Mouse (Mus musculus): ENCODE measurements around the gene Ctrb1. TPM values are rescaled to one million over a fixed set of nuclear protein-coding genes. Genes with fewer than 3 reads are reported as not detected.
"Not testable (repeated sequence)": the region's sequence is repeated elsewhere in the genome, so short reads cannot be mapped to it uniquely, and the experiment has no call there.

Ctrb1 gene
- polyA plus RNA-seq, 1 experiment = 0.17 TPM

DNA sequence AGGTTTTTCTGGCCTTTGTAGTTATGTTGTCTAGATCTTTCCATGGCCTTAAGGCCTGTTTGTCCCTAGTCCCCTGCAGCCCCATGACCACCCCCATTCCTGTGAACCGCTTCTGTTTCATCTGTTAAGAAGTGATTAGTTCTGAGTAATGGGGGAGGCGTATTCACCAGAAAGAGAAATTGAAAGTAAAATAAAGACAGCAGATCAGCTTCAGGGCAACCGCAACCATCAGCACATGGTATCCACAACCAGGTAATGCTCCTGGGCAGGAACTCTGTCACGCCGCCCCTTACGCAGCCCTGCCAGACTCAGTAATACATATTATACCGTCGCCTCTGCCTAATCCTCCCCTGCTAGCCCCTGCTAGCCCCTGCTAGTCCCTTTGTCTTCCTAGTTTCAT lies 45.1 kb downstream of the Ctrb1 start:
- H3K36me3 ChIP-seq (ENCODE audit: control insufficient read depth, insufficient read depth, low read length) = no peaks in the 10 kb centered on the region
- DNase-seq = no peak
- no peak overlapping the region for H3K4me3 ChIP-seq (ENCODE audit: insufficient read depth, low read depth, low read length)
- no peaks in the 10 kb centered on the region for H3K27me3 ChIP-seq (replicated peaks; ENCODE audit: control insufficient read depth, insufficient read depth, low read length)
- H3K27ac ChIP-seq (ENCODE audit: insufficient read depth, low read depth, low read length) = no peak overlapping the region
- H3K4me1 ChIP-seq (ENCODE audit: control insufficient read depth, insufficient read depth, low read length) = peaks cover 6% of the 10 kb centered on the region; the same call in 1 of the 2 replicates
- TF ChIP-seq POLR2A (IDR thresholded peaks at IDR 0.05; ENCODE audit: low read depth, low read length) = no peak
- TF ChIP-seq CTCF (conservative IDR thresholded peaks at IDR 0.05; ENCODE audit: insufficient read depth, insufficient read length, low read depth, low read length) = no peak
- 94% methylated on average over 8 of the region's 8 CpGs for WGBS

DNA sequence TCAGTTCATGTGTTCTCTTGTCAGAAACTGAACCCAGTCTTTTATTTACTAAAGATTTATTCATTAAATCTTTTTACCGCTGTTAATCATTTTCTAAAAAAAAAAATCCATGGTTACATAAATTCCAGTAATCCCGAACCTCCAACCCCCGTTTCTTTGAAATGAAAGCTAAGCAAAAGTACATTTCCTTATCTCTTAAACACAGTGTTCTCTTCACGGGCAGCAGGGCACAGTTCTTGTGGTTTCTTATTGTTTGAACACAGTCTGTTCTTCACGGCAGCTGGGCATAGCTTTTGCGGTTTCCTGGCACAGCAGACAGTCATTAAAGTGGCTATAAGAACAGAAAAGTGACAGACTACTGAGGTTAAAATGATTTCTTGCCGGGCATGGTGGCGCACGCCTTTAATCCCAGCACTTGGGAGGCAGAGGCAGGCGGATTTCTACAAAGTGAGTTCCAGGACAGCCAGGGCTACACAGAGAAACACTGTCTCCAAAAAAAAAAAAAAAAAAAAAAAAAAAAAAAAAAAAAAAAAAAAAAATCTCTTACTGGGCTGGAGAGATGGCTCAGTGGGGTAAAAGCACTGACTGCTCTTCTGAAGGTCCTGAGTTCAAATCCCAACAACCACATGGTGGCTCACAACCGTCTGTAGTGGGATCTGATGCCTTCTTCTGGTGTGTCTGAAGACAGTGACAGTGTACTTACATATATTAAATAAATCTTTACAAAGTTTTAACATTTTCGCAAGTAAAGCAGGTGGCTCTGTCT lies 46.3 kb downstream of the Ctrb1 start:
- not testable (repeated sequence) for H3K27me3 ChIP-seq (replicated peaks; ENCODE audit: control insufficient read depth, insufficient read depth, low read length); H3K4me1 ChIP-seq (ENCODE audit: control insufficient read depth, insufficient read depth, low read length); H3K36me3 ChIP-seq (ENCODE audit: control insufficient read depth, insufficient read depth, low read length)
- WGBS = 25% methylated on average over 12 of the region's 12 CpGs
- peak overlapping the region; percentile 75 for H3K4me3 ChIP-seq (ENCODE audit: insufficient read depth, low read depth, low read length)
- peak overlapping the region; percentile 98 for H3K27ac ChIP-seq (ENCODE audit: insufficient read depth, low read depth, low read length)
- DNase-seq = peak; percentile 76

DNA sequence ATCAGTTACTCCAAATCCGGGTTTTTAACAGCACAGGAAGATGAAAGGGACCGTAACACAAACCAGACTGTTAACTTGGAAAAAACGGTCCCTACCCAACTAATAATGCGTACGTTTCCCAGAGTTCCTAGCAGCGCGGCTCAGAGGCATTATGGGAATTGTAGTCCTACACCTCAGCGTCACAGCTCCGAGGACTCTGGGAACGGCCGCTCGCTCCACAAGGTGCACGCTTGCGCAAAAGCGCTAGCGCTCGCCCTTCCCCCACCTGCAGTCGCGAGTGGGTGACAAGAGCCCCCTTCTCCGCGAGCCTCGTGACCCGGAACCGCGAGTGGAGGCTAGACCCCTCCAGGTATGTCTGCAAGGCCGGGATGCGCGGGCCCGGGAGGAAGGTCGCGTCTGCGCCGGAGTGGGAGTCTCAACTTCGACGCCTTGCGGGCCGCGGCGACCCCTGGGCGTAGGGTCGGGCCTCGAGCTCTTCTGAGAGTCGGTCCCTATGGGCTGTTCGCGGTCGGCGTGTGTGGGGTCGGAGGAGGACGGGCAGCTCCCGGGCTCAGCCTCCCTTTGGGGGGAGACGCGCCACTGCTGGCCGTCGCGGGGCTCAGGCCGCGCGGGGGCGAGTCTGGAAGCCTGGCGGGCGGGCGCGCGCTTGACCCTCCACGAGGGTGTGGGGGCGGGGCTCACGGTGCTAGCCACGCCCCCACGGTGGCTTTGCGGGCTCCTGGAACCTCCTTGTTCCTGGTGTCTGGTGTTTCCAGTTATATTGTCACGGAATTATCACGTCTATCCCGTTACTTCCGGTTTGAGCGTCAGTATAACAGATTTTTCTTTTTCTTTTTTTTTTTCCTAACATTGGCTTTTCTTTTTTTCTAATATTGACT lies 47.3 kb downstream of the Ctrb1 start, which contains the start of gene Zfp1:
Gene Zfp1 (plus strand): TSS at position 138 of the 878 bp plus-strand sequence.
- Histone ChIP-seq H3K27me3 (replicated peaks; ENCODE audit: control insufficient read depth, insufficient read depth, low read length) (no peaks in the 10 kb centered on the region), H3K4me1 (ENCODE audit: control insufficient read depth, insufficient read depth, low read length) (peaks cover 6% of the 10 kb centered on the region; the same call in 1 of the 2 replicates), H3K36me3 (ENCODE audit: control insufficient read depth, insufficient read depth, low read length) (no peaks in the 10 kb centered on the region), H3K4me3 (ENCODE audit: insufficient read depth, low read depth, low read length) (peak within 1 kb of the TSS; percentile 75), H3K27ac (ENCODE audit: insufficient read depth, low read depth, low read length) (peak within 1 kb of the TSS; percentile 98)
- TF ChIP-seq CTCF (conservative IDR thresholded peaks at IDR 0.05; ENCODE audit: insufficient read depth, insufficient read length, low read depth, low read length) (no peak), POLR2A (IDR thresholded peaks at IDR 0.05; ENCODE audit: low read depth, low read length) (no peak)
- DNase-seq = peak; percentile 96
- WGBS = under 1% methylated on average over 75 of the region's 75 CpGs

DNA sequence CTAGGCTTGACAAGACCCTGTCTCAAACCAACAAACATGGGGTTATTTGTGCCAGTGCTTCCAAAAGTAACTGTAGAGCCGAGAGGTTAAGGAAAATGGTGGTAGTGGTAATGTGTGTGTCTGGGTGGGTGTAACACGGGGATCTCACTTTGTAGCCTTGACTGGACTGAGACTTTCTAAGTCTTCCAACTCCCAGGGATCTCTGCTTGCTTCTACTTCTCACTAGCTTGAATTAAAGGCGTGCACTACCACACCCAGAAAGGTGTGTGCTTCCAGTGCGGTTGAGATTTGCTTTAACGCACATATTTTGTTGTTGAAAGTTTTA lies 47.9 kb downstream of the Ctrb1 start:
- Histone ChIP-seq H3K4me1 (ENCODE audit: control insufficient read depth, insufficient read depth, low read length) (peaks cover 6% of the 10 kb centered on the region; the same call in 1 of the 2 replicates), H3K4me3 (ENCODE audit: insufficient read depth, low read depth, low read length) (peak overlapping the region; percentile 75), H3K27me3 (replicated peaks; ENCODE audit: control insufficient read depth, insufficient read depth, low read length) (no peaks in the 10 kb centered on the region), H3K27ac (ENCODE audit: insufficient read depth, low read depth, low read length) (peak overlapping the region; percentile 82), H3K36me3 (ENCODE audit: control insufficient read depth, insufficient read depth, low read length) (no peaks in the 10 kb centered on the region)
- TF ChIP-seq POLR2A (IDR thresholded peaks at IDR 0.05; ENCODE audit: low read depth, low read length) = no peak
- TF ChIP-seq CTCF (conservative IDR thresholded peaks at IDR 0.05; ENCODE audit: insufficient read depth, insufficient read length, low read depth, low read length) = no peak
- 4% methylated on average over 5 of the region's 5 CpGs for WGBS
- no peak for DNase-seq

DNA sequence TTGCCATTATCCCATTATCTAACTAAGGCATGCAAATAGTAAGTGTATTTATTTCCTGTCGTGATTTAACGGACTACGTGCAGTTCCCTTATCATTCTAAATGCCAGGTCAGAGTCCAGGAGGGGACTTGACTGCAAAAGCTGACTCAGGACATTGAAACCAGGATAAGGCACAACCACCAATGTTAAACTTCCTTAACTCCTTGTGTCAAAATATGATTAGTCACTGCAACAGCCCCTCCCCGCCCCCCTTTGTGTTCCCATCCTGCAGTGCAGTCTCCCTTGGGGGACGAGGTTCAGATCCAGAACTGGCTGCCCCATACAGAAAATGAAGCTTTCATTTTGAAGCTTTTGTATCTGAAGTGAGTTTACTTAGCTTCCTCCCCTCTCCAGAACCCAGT lies 48.3 kb downstream of the Ctrb1 start:
- 13% methylated on average over 5 of the region's 5 CpGs for WGBS
- Histone ChIP-seq H3K36me3 (ENCODE audit: control insufficient read depth, insufficient read depth, low read length) (no peaks in the 10 kb centered on the region), H3K27ac (ENCODE audit: insufficient read depth, low read depth, low read length) (peak overlapping the region; percentile 82), H3K4me3 (ENCODE audit: insufficient read depth, low read depth, low read length) (peak overlapping the region; percentile 75), H3K4me1 (ENCODE audit: control insufficient read depth, insufficient read depth, low read length) (peaks cover 6% of the 10 kb centered on the region; the same call in 1 of the 2 replicates), H3K27me3 (replicated peaks; ENCODE audit: control insufficient read depth, insufficient read depth, low read length) (no peaks in the 10 kb centered on the region)
- DNase-seq = peak; percentile 48
- TF ChIP-seq POLR2A (IDR thresholded peaks at IDR 0.05; ENCODE audit: low read depth, low read length) = no peak
- TF ChIP-seq CTCF (conservative IDR thresholded peaks at IDR 0.05; ENCODE audit: insufficient read depth, insufficient read length, low read depth, low read length) = no peak

DNA sequence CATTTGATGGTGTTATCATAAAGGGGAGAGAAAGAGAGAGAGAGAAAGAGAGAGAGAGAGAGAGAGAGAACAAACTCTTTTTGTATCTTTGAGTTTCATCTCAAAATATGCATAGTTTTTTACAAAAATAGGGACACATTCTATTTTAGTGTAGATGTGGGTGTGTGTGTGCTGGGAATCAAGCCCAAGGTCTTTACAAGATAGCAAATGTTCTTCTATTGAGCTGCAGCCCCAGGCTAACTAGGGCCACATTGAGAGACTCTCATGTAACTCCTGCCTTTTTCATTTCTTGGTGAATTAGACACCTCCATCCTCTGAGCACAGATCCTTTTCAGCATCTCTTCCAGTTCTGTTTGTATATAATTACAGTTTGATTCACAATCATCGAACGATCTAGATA lies 49.7 kb downstream of the Ctrb1 start:
- peaks cover 6% of the 10 kb centered on the region; the same call in 1 of the 2 replicates for H3K4me1 ChIP-seq (ENCODE audit: control insufficient read depth, insufficient read depth, low read length)
- TF ChIP-seq CTCF (conservative IDR thresholded peaks at IDR 0.05; ENCODE audit: insufficient read depth, insufficient read length, low read depth, low read length) = no peak
- TF ChIP-seq POLR2A (IDR thresholded peaks at IDR 0.05; ENCODE audit: low read depth, low read length) = no peak
- no peaks in the 10 kb centered on the region for H3K27me3 ChIP-seq (replicated peaks; ENCODE audit: control insufficient read depth, insufficient read depth, low read length)
- 98% methylated on average over 2 of the region's 2 CpGs for WGBS
- DNase-seq = no peak
- H3K4me3 ChIP-seq (ENCODE audit: insufficient read depth, low read depth, low read length) = no peak overlapping the region
- no peak overlapping the region for H3K27ac ChIP-seq (ENCODE audit: insufficient read depth, low read depth, low read length)
- no peaks in the 10 kb centered on the region for H3K36me3 ChIP-seq (ENCODE audit: control insufficient read depth, insufficient read depth, low read length)

DNA sequence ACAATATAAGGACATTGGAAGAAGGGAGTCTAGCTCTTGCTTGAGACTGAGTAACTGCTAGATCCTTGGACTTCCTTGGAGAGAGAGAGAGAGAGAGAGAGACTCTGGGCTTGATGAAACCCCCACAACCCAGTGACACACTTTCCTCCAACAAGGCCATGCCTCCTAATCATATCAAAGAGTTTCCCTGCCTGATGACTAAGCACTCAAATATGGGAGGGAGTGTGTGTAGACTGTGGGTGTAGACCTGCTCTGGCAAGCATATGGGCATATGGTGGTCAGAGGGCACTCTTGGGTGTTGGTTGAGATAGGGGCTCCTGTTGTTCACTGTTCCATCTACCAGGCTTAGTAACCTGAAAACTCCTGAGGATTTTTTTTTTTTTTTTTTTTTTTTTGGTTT lies 52.7 kb downstream of the Ctrb1 start:
- TF ChIP-seq CTCF (conservative IDR thresholded peaks at IDR 0.05; ENCODE audit: insufficient read depth, insufficient read length, low read depth, low read length) (no peak), POLR2A (IDR thresholded peaks at IDR 0.05; ENCODE audit: low read depth, low read length) (no peak)
- DNase-seq = no peak

More for the DNA sequence above, 52.7 kb downstream of the Ctrb1 start:
- no peaks in the 10 kb centered on the region for H3K27me3 ChIP-seq (replicated peaks; ENCODE audit: control insufficient read depth, insufficient read depth, low read length)
- H3K4me3 ChIP-seq (ENCODE audit: insufficient read depth, low read depth, low read length) = no peak overlapping the region
- peaks cover 6% of the 10 kb centered on the region; the same call in 1 of the 2 replicates for H3K4me1 ChIP-seq (ENCODE audit: control insufficient read depth, insufficient read depth, low read length)
- H3K36me3 ChIP-seq (ENCODE audit: control insufficient read depth, insufficient read depth, low read length) = no peaks in the 10 kb centered on the region
- no peak overlapping the region for H3K27ac ChIP-seq (ENCODE audit: insufficient read depth, low read depth, low read length)

Other genes with a start within 250 kb of the Ctrb1 start
- 6.9 and 7.4 TPM in 2 replicates for gene Wdr59, start 168.9 kb downstream of the Ctrb1 start, polyA plus RNA-seq (2012; rRNA removed)
- gene Znrf1, start 154.9 kb downstream of the Ctrb1 start, polyA plus RNA-seq (2012; rRNA removed) = 38.5 and 39.7 TPM in 2 replicates
- gene Ldhd, start 60.6 kb downstream of the Ctrb1 start, polyA plus RNA-seq (2012; rRNA removed) = 336 and 441 TPM in 2 replicates
- gene Zfp1, start 47.6 kb downstream of the Ctrb1 start, polyA plus RNA-seq (2012; rRNA removed) = 6.6 and 7.5 TPM in 2 replicates
- 115 and 137 TPM in 2 replicates for gene Bcar1, start 52.8 kb upstream of the Ctrb1 start, polyA plus RNA-seq (2012; rRNA removed)
- 7.2 and 12.5 TPM in 2 replicates for gene Cfdp1, start 163.3 kb upstream of the Ctrb1 start, polyA plus RNA-seq (2012; rRNA removed)
- gene Tmem170, start 185.7 kb upstream of the Ctrb1 start, polyA plus RNA-seq (2012; rRNA removed) = 6.0 and 6.9 TPM in 2 replicates
- gene Chst5, start 219.4 kb upstream of the Ctrb1 start, polyA plus RNA-seq (2012; rRNA removed) = 0.06 TPM in 1 of 2 replicates, not detected in the other
- gene Tmem231, start 242.9 kb upstream of the Ctrb1 start, polyA plus RNA-seq (2012; rRNA removed) = 11.2 and 13.6 TPM in 2 replicates
- 53.3 and 74.1 TPM in 2 replicates for gene Gabarapl2, start 249.7 kb upstream of the Ctrb1 start, polyA plus RNA-seq (2012; rRNA removed)

Data from kidney, adult 2 months (tissue).